8 mouse cellular contexts compared by ENCODE assay signal in genomic region chr10:103253842-103254803, GRCm38 (mm10). TPM values are rescaled to one million over a fixed set of nuclear protein-coding genes. Genes with fewer than 3 reads are reported as not detected.
DNase-seq lines count a peak whose midpoint lies in the region; ATAC-seq and TF ChIP-seq lines count a peak whose summit lies in the region.

No protein-coding gene starts in this region.

- H3K9me3 ChIP-seq in limb, embryonic 14.5 days (ENCODE audit: control insufficient read depth, low read length): no peaks in the 10 kb centered on the region
- no peaks in the 10 kb centered on the region for H3K9me3 ChIP-seq in kidney, embryonic 15.5 days (replicated peaks)

- no peaks in the 10 kb centered on the region for H3K36me3 ChIP-seq in limb, embryonic 14.5 days (ENCODE audit: control insufficient read depth, insufficient read depth, low read length)
- no peaks in the 10 kb centered on the region for H3K36me3 ChIP-seq in kidney, embryonic 15.5 days

- no peaks in the 10 kb centered on the region for H3K27me3 ChIP-seq in limb, embryonic 14.5 days (ENCODE audit: control insufficient read depth, insufficient read depth, low read length)
- no peaks in the 10 kb centered on the region for H3K27me3 ChIP-seq in kidney, embryonic 15.5 days

- peak; percentile 60; the same call in 1 of the 2 replicates for ATAC-seq in limb, embryonic 14.5 days (ENCODE audit: low FRiP score, low read depth)
- no peak for ATAC-seq in activated CD4-positive, CD25-positive, alpha-beta regulatory T cell, adult 4 months
- ATAC-seq in kidney, embryonic 15.5 days (replicated peaks; ENCODE audit: low FRiP score): no peak

- no peak overlapping the region for H3K27ac ChIP-seq in limb, embryonic 14.5 days (replicated peaks; ENCODE audit: low read depth, low read length)
- no peak overlapping the region for H3K27ac ChIP-seq in kidney, embryonic 15.5 days

- no peak for TF ChIP-seq POLR2A in limb, embryonic 14.5 days (IDR thresholded peaks at IDR 0.05; ENCODE audit: borderline replicate concordance, extremely low read depth, insufficient read depth, insufficient read length)

- WGBS in limb, embryonic 14.5 days: 54% methylated on average over 5 of the region's 5 CpGs
- 50% methylated on average over 5 of the region's 5 CpGs for WGBS in kidney, embryonic 15.5 days

- no peak overlapping the region for H3K4me2 ChIP-seq in limb, embryonic 14.5 days (replicated peaks; ENCODE audit: low read depth, low read length, severe bottlenecking)
- H3K4me2 ChIP-seq in kidney, embryonic 15.5 days: no peak overlapping the region

- no peak overlapping the region for H3K4me3 ChIP-seq in limb, embryonic 14.5 days (replicated peaks; ENCODE audit: low read length)
- H3K4me3 ChIP-seq in kidney, embryonic 15.5 days (replicated peaks): no peak overlapping the region

- peak; percentile 45 for DNase-seq in kidney, adult 9 months
- DNase-seq in kidney, postnatal 4 days: no peak
- peak; percentile 53 for DNase-seq in ES-CJ7 (ENCODE audit: low read depth, low spot score)
- peak; percentile 42 to 77 for DNase-seq in cerebellum, postnatal 10 days
- DNase-seq in limb, embryonic 14.5 days (ENCODE audit: low spot score): peak; percentile 79
- no peak for DNase-seq in spleen, postnatal 36 days (ENCODE audit: low spot score in 2 of 2)

- no peak overlapping the region for H3K9ac ChIP-seq in limb, embryonic 14.5 days (ENCODE audit: low read depth, low read length, severe bottlenecking)
- no peak overlapping the region for H3K9ac ChIP-seq in kidney, embryonic 15.5 days

- no peaks in the 10 kb centered on the region for H3K4me1 ChIP-seq in limb, embryonic 14.5 days (ENCODE audit: control insufficient read depth, insufficient read depth, low read length)
- no peaks in the 10 kb centered on the region for H3K4me1 ChIP-seq in kidney, embryonic 15.5 days

RNA-seq across cellular contexts. Expression of gene Lrriq1, which starts 18.0 kb away (rescaled TPM):
- 0.13 TPM in 1 of 2 replicates, not detected in the other for polyA plus RNA-seq in limb, embryonic 14.5 days (2012; rRNA removed)
- polyA plus RNA-seq in limb, embryonic 14.5 days (2014; fragmentation: Nextera tagmentation; extraction: Ambion mirVana): not detected in 2 replicates
- polyA plus RNA-seq in activated CD4-positive, CD25-positive, alpha-beta regulatory T cell, adult 4 months (2017; shearing (Covaris generic)): not detected
- 17.9 TPM in 2 replicates for polyA plus RNA-seq in kidney, embryonic 15.5 days (2015; fragmentation: Nextera tagmentation; extraction: Ambion mirVana)

Comparison
In these comparisons a context has a peak if more than half of its experiments do, and no peak if none do; other contexts are left out.
1. DNase-seq: peak in kidney, adult 9 months (single experiment), ES-CJ7 (single experiment), cerebellum, postnatal 10 days (2 of 2) and limb, embryonic 14.5 days (single experiment); none in kidney, postnatal 4 days (0 of 2) and spleen, postnatal 36 days (0 of 2).
2. RNA of gene Lrriq1, which starts 18.0 kb away (polyA plus RNA-seq): 17.9 TPM in kidney, embryonic 15.5 days; 0.13 TPM in limb, embryonic 14.5 days and not detected in activated CD4-positive, CD25-positive, alpha-beta regulatory T cell, adult 4 months; every median in the first group is over 10 times any median in the second.